Mouse (Mus musculus): ENCODE data around the gene Rps5. TPM values are rescaled to one million over a fixed set of nuclear protein-coding genes. Genes with fewer than 3 reads are reported as not detected.
"Not testable (repeated sequence)": the region's sequence is repeated elsewhere in the genome, so short reads cannot be mapped to it uniquely, and the experiment has no call there.

Gene Rps5
- polyA plus RNA-seq, 1 experiment: 1,420 TPM

- TF ChIP-seq POLR2A (IDR thresholded peaks at IDR 0.05; ENCODE audit: borderline replicate concordance, extremely low read depth, low read depth, low read length): no peak
- no peak for TF ChIP-seq CTCF (IDR thresholded peaks at IDR 0.05; ENCODE audit: insufficient read depth, low read length)
- H3K4me1 ChIP-seq (ENCODE audit: control insufficient read depth, insufficient read depth, low read length): peaks cover 4% of the 10 kb centered on the region; the same call in 1 of the 2 replicates
- no peak for DNase-seq
- H3K4me3 ChIP-seq (replicated peaks; ENCODE audit: extremely low read depth, low read depth, low read length): no peak overlapping the region
- WGBS: 80% methylated on average over 7 of the region's 7 CpGs
Observed at GRCm38 (mm10) chr7:12926316-12926715, 4.2 kb downstream of the Rps5 start.

- Histone ChIP-seq H3K4me3 (replicated peaks; ENCODE audit: extremely low read depth, low read depth, low read length) (peak within 1 kb of the TSS; percentile 44), H3K4me1 (ENCODE audit: control insufficient read depth, insufficient read depth, low read length) (peaks cover 4% of the 10 kb centered on the region; the same call in 1 of the 2 replicates)
- WGBS: 29% methylated on average over 8 of the region's 8 CpGs
- TF ChIP-seq POLR2A (IDR thresholded peaks at IDR 0.05; ENCODE audit: borderline replicate concordance, extremely low read depth, low read depth, low read length): no peak
- peak; percentile 79 for DNase-seq
Observed at GRCm38 (mm10) chr7:12927191-12927680, 5.1 kb downstream of the Rps5 start, which contains the start of gene Rnf225. Gene Rnf225, plus strand, starts transcription at chr7:12927416.

GRCm38 (mm10) chr7:12927693-12928589, 5.9 kb downstream of the Rps5 start:
- TF ChIP-seq POLR2A (IDR thresholded peaks at IDR 0.05; ENCODE audit: borderline replicate concordance, extremely low read depth, low read depth, low read length) (no peak), CTCF (IDR thresholded peaks at IDR 0.05; ENCODE audit: insufficient read depth, low read length) (no peak)
- Histone ChIP-seq H3K4me1 (ENCODE audit: control insufficient read depth, insufficient read depth, low read length) (peaks cover 4% of the 10 kb centered on the region; the same call in 1 of the 2 replicates), H3K4me3 (replicated peaks; ENCODE audit: extremely low read depth, low read depth, low read length) (peak overlapping the region; percentile 44)
- WGBS: 12% methylated on average over 65 of the region's 65 CpGs
- peak; percentile 35 for DNase-seq

- TF ChIP-seq CTCF (IDR thresholded peaks at IDR 0.05; ENCODE audit: insufficient read depth, low read length) (no peak), POLR2A (IDR thresholded peaks at IDR 0.05; ENCODE audit: borderline replicate concordance, extremely low read depth, low read depth, low read length) (no peak)
- 78% methylated on average over 4 of the region's 4 CpGs for WGBS
- no peaks in the 10 kb centered on the region for H3K4me1 ChIP-seq (ENCODE audit: control insufficient read depth, insufficient read depth, low read length)
Observed at GRCm38 (mm10) chr7:12933615-12934140, 11.6 kb downstream of the Rps5 start.

GRCm38 (mm10) chr7:12934808-12935207, 12.7 kb downstream of the Rps5 start:
- Histone ChIP-seq H3K4me1 (ENCODE audit: control insufficient read depth, insufficient read depth, low read length) (no peaks in the 10 kb centered on the region), H3K4me3 (replicated peaks; ENCODE audit: extremely low read depth, low read depth, low read length) (no peak overlapping the region)
- WGBS: 71% methylated on average over 3 of the region's 3 CpGs
- no peak for TF ChIP-seq POLR2A (IDR thresholded peaks at IDR 0.05; ENCODE audit: borderline replicate concordance, extremely low read depth, low read depth, low read length)
- DNase-seq: no peak

More at GRCm38 (mm10) chr7:12933615-12934140, 11.6 kb downstream of the Rps5 start:
- DNase-seq: no peak
- H3K4me3 ChIP-seq (replicated peaks; ENCODE audit: extremely low read depth, low read depth, low read length): no peak overlapping the region

GRCm38 (mm10) chr7:12937254-12937803, 15.2 kb downstream of the Rps5 start:
- not testable (repeated sequence) for H3K4me1 ChIP-seq (ENCODE audit: control insufficient read depth, insufficient read depth, low read length); DNase-seq; H3K4me3 ChIP-seq (replicated peaks; ENCODE audit: extremely low read depth, low read depth, low read length)
- WGBS: 84% methylated on average over 4 of the region's 4 CpGs

- H3K4me3 ChIP-seq (replicated peaks; ENCODE audit: extremely low read depth, low read depth, low read length): no peak overlapping the region
- no peak for DNase-seq
- no peaks in the 10 kb centered on the region for H3K4me1 ChIP-seq (ENCODE audit: control insufficient read depth, insufficient read depth, low read length)
- WGBS: 88% methylated on average over 4 of the region's 4 CpGs
- TF ChIP-seq CTCF (IDR thresholded peaks at IDR 0.05; ENCODE audit: insufficient read depth, low read length) (no peak), POLR2A (IDR thresholded peaks at IDR 0.05; ENCODE audit: borderline replicate concordance, extremely low read depth, low read depth, low read length) (no peak)
Observed at GRCm38 (mm10) chr7:12940599-12940998, 18.5 kb downstream of the Rps5 start.

- no peak for DNase-seq
- Histone ChIP-seq H3K4me1 (ENCODE audit: control insufficient read depth, insufficient read depth, low read length) (no peaks in the 10 kb centered on the region), H3K4me3 (replicated peaks; ENCODE audit: extremely low read depth, low read depth, low read length) (no peak overlapping the region)
- TF ChIP-seq CTCF (IDR thresholded peaks at IDR 0.05; ENCODE audit: insufficient read depth, low read length) (peak; percentile 38; the same call in 1 of the 2 replicates), POLR2A (IDR thresholded peaks at IDR 0.05; ENCODE audit: borderline replicate concordance, extremely low read depth, low read depth, low read length) (no peak)
Observed at GRCm38 (mm10) chr7:12943488-12943887, 21.4 kb downstream of the Rps5 start.

GRCm38 (mm10) chr7:12949032-12949871, 27.2 kb downstream of the Rps5 start:
- WGBS: 4% methylated on average over 35 of the region's 35 CpGs
- Histone ChIP-seq H3K4me1 (ENCODE audit: control insufficient read depth, insufficient read depth, low read length) (peaks cover 6% of the 10 kb centered on the region; the same call in 1 of the 2 replicates), H3K4me3 (replicated peaks; ENCODE audit: extremely low read depth, low read depth, low read length) (peak overlapping the region; percentile 85)
- DNase-seq: peak; percentile 87
- no peak for TF ChIP-seq CTCF (IDR thresholded peaks at IDR 0.05; ENCODE audit: insufficient read depth, low read length)
- TF ChIP-seq POLR2A (IDR thresholded peaks at IDR 0.05; ENCODE audit: borderline replicate concordance, extremely low read depth, low read depth, low read length): peak; percentile 71; the same call in 1 of the 2 replicates
